Mouse (Mus musculus): ENCODE results near the gene Slc7a14.

- TF ChIP-seq GATA1 (IDR thresholded peaks at IDR 0.05; ENCODE audit: low read length) (no peak), TAL1 (IDR thresholded peaks at IDR 0.05; ENCODE audit: low read length) (no peak)
Observed at GRCm38 (mm10) chr3:31345766-31346165, 35.6 kb upstream of the Slc7a14 start.

All from erythroblast, embryonic 14.5 days (primary cell).